Mouse (Mus musculus) ES-Bruce4 (cell line): ENCODE data around the gene Daxx.
A peak's percentile ranks its signal among the peaks of the same experiment; 100 is the strongest.

Source experiments
- CTCF ChIP-seq: IDR thresholded peaks from one replicate; pipeline ENCODE4 v1.8.1; 2011; ENCODE audit warnings: low read depth, low read length
- EP300 ChIP-seq: IDR thresholded peaks from 2 replicates; pipeline ENCODE4 v1.6.1; 2011; ENCODE audit warnings: low read depth, low read length; ENCODE audit not compliant: insufficient read depth
- POLR2A ChIP-seq: IDR thresholded peaks from one replicate; pipeline ENCODE4 v1.8.1; 2011; ENCODE audit warnings: low read length; ENCODE audit not compliant: insufficient read depth

DNA sequence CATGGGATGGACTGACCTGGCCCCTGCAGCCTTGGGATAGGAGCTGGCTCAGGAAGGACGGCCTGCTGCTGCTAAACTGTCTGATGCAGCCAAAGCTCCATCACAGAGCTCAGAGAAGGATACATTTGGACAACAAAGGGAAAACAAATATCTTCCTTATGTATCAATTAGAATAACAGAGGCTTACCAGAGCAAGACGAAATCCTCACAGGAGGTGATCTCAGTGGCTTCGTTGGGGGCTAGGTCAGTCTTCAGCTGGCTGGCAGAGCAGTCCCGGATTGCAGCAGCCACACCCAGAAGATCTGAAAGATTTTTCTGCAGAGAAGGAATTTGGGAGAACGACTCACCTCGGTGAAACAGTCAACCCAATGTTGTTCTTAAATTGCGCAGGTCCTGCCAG, 16.8 kb upstream of the Daxx start:
- TF ChIP-seq CTCF, result no peak
- TF ChIP-seq EP300, result 0 out of 2 replicates have a peak, but pooled peaks have one; percentile 21
- TF ChIP-seq POLR2A, result no peak
